In the genomic region with DNA sequence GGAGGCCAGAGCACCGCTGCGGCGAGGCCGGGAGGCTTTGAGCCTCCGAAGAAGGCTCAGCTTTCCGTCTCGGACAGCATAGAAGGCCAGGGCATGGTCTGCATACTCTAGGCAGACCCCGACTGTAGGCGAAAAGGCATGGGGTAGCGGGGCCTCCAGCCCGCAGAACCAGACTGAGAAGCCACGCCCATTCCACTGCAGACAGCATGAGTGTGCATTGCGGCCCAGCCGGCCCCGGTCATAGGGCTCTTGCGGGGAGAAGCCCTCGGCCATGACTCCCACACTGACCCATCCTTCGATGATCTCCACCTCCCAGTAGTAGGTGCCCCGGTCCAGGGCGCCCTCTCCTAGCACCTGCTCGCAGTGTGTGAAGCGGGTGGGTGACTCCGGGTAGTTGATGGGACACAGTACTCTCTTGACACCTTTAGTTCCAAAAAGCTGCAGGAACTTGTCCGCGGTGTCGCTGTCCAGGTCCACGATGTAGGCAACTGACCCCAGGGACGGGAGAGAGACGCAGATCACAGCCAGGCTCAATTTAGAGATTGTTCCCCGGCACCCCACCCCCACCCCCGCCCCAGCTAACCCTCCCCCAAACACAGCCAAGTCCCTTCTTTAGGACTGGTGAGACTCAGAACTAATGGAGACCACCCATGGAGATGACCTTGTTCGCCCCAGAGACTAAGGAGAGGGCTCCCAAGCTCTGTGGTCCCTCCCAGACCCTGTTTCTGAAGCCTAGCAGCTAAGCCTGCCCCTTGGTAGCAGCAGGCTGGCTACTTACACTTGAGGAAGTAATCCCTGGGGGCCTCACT, we compare ENCODE assay signal across 8 mouse cellular contexts. TPM values are rescaled to one million over a fixed set of nuclear protein-coding genes. Genes with fewer than 3 reads are reported as not detected.
DNase-seq lines count a peak whose midpoint lies in the region; ATAC-seq and TF ChIP-seq lines count a peak whose summit lies in the region.

No protein-coding gene starts in this region.

- H3K4me1 ChIP-seq in forebrain, embryonic 13.5 days = peaks cover 61% of the 10 kb centered on the region
- peaks cover 55% of the 10 kb centered on the region for H3K4me1 ChIP-seq in forebrain, embryonic 16.5 days (replicated peaks; ENCODE audit: control insufficient read depth, insufficient read depth, low read length)
- peaks cover 89% of the 10 kb centered on the region for H3K4me1 ChIP-seq in kidney, embryonic 16.5 days (ENCODE audit: insufficient read depth, low read length)

- no peaks in the 10 kb centered on the region for H3K9me3 ChIP-seq in forebrain, embryonic 13.5 days (replicated peaks)
- no peaks in the 10 kb centered on the region for H3K9me3 ChIP-seq in forebrain, embryonic 16.5 days (ENCODE audit: control insufficient read depth, low read length)
- H3K9me3 ChIP-seq in kidney, embryonic 16.5 days (ENCODE audit: low read length) = no peaks in the 10 kb centered on the region

- DNase-seq in embryo, embryonic 10 days (ENCODE audit: low spot score) = peak; percentile 64
- no peak for DNase-seq in ovary, postnatal 36 days (ENCODE audit: low spot score)
- DNase-seq in right cerebral cortex, adult 2 months (ENCODE audit: low spot score in 2 of 2) = no peak

- H3ac ChIP-seq in myocyte (ENCODE audit: control insufficient read depth, insufficient read length) = no peak overlapping the region

- peak overlapping the region; percentile 35 for H3K4me2 ChIP-seq in forebrain, embryonic 13.5 days
- H3K4me2 ChIP-seq in forebrain, embryonic 16.5 days (ENCODE audit: low read length) = no peak overlapping the region
- H3K4me2 ChIP-seq in kidney, embryonic 16.5 days (replicated peaks; ENCODE audit: low read depth, low read length) = peak overlapping the region; percentile 71
- peak overlapping the region; percentile 92 for H3K4me2 ChIP-seq in myocyte (ENCODE audit: low read depth)

- 27% methylated on average over 32 of the region's 32 CpGs for WGBS in forebrain, embryonic 13.5 days
- WGBS in forebrain, embryonic 16.5 days = 25% methylated on average over 32 of the region's 32 CpGs
- WGBS in kidney, embryonic 16.5 days = 19% methylated on average over 32 of the region's 32 CpGs

- no peak for ATAC-seq in forebrain, embryonic 13.5 days
- ATAC-seq in forebrain, embryonic 16.5 days = no peak
- no peak for ATAC-seq in kidney, embryonic 16.5 days (ENCODE audit: low FRiP score, low TSS enrichment)
- ATAC-seq in monocyte, adult 5-6 weeks (replicated peaks; ENCODE audit: insufficient number of reproducible peaks, low FRiP score, low TSS enrichment, poor library complexity, severe bottlenecking) = no peak

- peaks cover 11% of the 10 kb centered on the region for H3K79me2 ChIP-seq in myocyte (ENCODE audit: control insufficient read depth, insufficient read depth)

- peaks cover 61% of the 10 kb centered on the region for H3K27me3 ChIP-seq in forebrain, embryonic 13.5 days
- peaks cover 54% of the 10 kb centered on the region for H3K27me3 ChIP-seq in forebrain, embryonic 16.5 days (replicated peaks; ENCODE audit: control insufficient read depth, insufficient read depth, low read length)
- peaks cover 43% of the 10 kb centered on the region for H3K27me3 ChIP-seq in kidney, embryonic 16.5 days (ENCODE audit: insufficient read depth, low read length)
- no peaks in the 10 kb centered on the region for H3K27me3 ChIP-seq in myocyte (ENCODE audit: control insufficient read depth, insufficient read depth, insufficient read length)

- no peak overlapping the region for H3K4me3 ChIP-seq in forebrain, embryonic 13.5 days
- H3K4me3 ChIP-seq in forebrain, embryonic 16.5 days (replicated peaks; ENCODE audit: low read length) = no peak overlapping the region
- peak overlapping the region; percentile 19 for H3K4me3 ChIP-seq in kidney, embryonic 16.5 days (ENCODE audit: low read length)
- H3K4me3 ChIP-seq in myocyte = peak overlapping the region; percentile 78

- no peaks in the 10 kb centered on the region for H3K36me3 ChIP-seq in forebrain, embryonic 13.5 days (ENCODE audit: poor library complexity, severe bottlenecking)
- H3K36me3 ChIP-seq in forebrain, embryonic 16.5 days (ENCODE audit: control insufficient read depth, insufficient read depth) = no peaks in the 10 kb centered on the region
- H3K36me3 ChIP-seq in kidney, embryonic 16.5 days (ENCODE audit: insufficient read depth, low read length) = no peaks in the 10 kb centered on the region
- H3K36me3 ChIP-seq in myocyte (ENCODE audit: control insufficient read depth, insufficient read depth) = no peaks in the 10 kb centered on the region

- H3K27ac ChIP-seq in forebrain, embryonic 13.5 days = no peak overlapping the region
- H3K27ac ChIP-seq in forebrain, embryonic 16.5 days (ENCODE audit: low read length) = no peak overlapping the region
- H3K27ac ChIP-seq in kidney, embryonic 16.5 days (ENCODE audit: low read length) = 0 out of 2 replicates have a peak overlapping the region, but pooled peaks have one; percentile 38

- no peak overlapping the region for H3K9ac ChIP-seq in forebrain, embryonic 13.5 days
- no peak overlapping the region for H3K9ac ChIP-seq in forebrain, embryonic 16.5 days (replicated peaks; ENCODE audit: low read depth, low read length)
- H3K9ac ChIP-seq in kidney, embryonic 16.5 days (replicated peaks; ENCODE audit: low read length) = peak overlapping the region; percentile 48

- no peak for TF ChIP-seq POLR2A in myocyte (IDR thresholded peaks at IDR 0.05; ENCODE audit: insufficient read length, low read depth)

TF ChIP-seq in myocyte, 11 proteins besides CTCF, POLR2A, EP300 and RAD21:
- TF ChIP-seq REST (IDR thresholded peaks at IDR 0.05; ENCODE audit: insufficient read depth, insufficient read length) (no peak), POLR2AphosphoS2 (IDR thresholded peaks at IDR 0.05; ENCODE audit: insufficient read length, low read depth) (no peak), CEBPB (IDR thresholded peaks at IDR 0.05; ENCODE audit: insufficient read depth, poor library complexity, severe bottlenecking) (no peak), E2F4 (IDR thresholded peaks at IDR 0.05; ENCODE audit: insufficient read depth) (no peak), MYOG (IDR thresholded peaks at IDR 0.05; ENCODE audit: control insufficient read depth in 1 of 3, insufficient read depth in 1 of 3, insufficient read length in 2 of 3, low read depth in 2 of 3) (no peak), TCF3 (IDR thresholded peaks at IDR 0.05; ENCODE audit: insufficient read length, low read depth) (no peak), MAX (IDR thresholded peaks at IDR 0.05; ENCODE audit: low read depth) (no peak), TCF12 (IDR thresholded peaks at IDR 0.05; ENCODE audit: insufficient read depth, poor library complexity, severe bottlenecking) (no peak), MYOD1 (IDR thresholded peaks at IDR 0.05; ENCODE audit: control insufficient read depth in 1 of 3, insufficient read length in 2 of 3, low read depth in 2 of 3) (no peak), SRF (IDR thresholded peaks at IDR 0.05; ENCODE audit: control insufficient read depth, insufficient read length, low read depth) (no peak), USF1 (IDR thresholded peaks at IDR 0.05; ENCODE audit: low read depth) (no peak)

RNA-seq across cellular contexts. Expression of a gene that starts 19.6 kb away (rescaled TPM):
- 114 and 115 TPM in 2 replicates for polyA plus RNA-seq in forebrain, embryonic 13.5 days (2015; fragmentation: Nextera tagmentation; extraction: Ambion mirVana)
- polyA plus RNA-seq in forebrain, embryonic 16.5 days (2015; fragmentation: Nextera tagmentation; extraction: Ambion mirVana) = 162 and 163 TPM in 2 replicates
- 99.4 and 123 TPM in 2 replicates for polyA plus RNA-seq in kidney, embryonic 16.5 days (2015; fragmentation: Nextera tagmentation; extraction: Ambion mirVana)
- 156 TPM for polyA plus RNA-seq in myocyte (2012; fragmentation: generic; extraction: Trizol)
- 59.0 to 73.8 TPM (median 62.7 TPM) in 3 replicates for total RNA-seq in monocyte, adult 5-6 weeks (2017)

RNA-seq across cellular contexts. Expression of a gene that starts 20.7 kb away (rescaled TPM):
- 2.7 and 2.8 TPM in 2 replicates for polyA plus RNA-seq in forebrain, embryonic 13.5 days (2015; fragmentation: Nextera tagmentation; extraction: Ambion mirVana)
- polyA plus RNA-seq in forebrain, embryonic 16.5 days (2015; fragmentation: Nextera tagmentation; extraction: Ambion mirVana) = 6.6 and 8.7 TPM in 2 replicates
- polyA plus RNA-seq in kidney, embryonic 16.5 days (2015; fragmentation: Nextera tagmentation; extraction: Ambion mirVana) = 23.9 and 31.2 TPM in 2 replicates
- 101 TPM for polyA plus RNA-seq in myocyte (2012; fragmentation: generic; extraction: Trizol)
- total RNA-seq in monocyte, adult 5-6 weeks (2017) = not detected in 3 replicates

RNA-seq across cellular contexts. Expression of a gene that starts 24.6 kb away (rescaled TPM):
- 1.2 and 1.6 TPM in 2 replicates for polyA plus RNA-seq in forebrain, embryonic 13.5 days (2015; fragmentation: Nextera tagmentation; extraction: Ambion mirVana)
- 2.0 TPM in 2 replicates for polyA plus RNA-seq in forebrain, embryonic 16.5 days (2015; fragmentation: Nextera tagmentation; extraction: Ambion mirVana)
- polyA plus RNA-seq in kidney, embryonic 16.5 days (2015; fragmentation: Nextera tagmentation; extraction: Ambion mirVana) = 4.9 and 6.3 TPM in 2 replicates
- polyA plus RNA-seq in myocyte (2012; fragmentation: generic; extraction: Trizol) = 1.9 TPM
- 13.9 to 23.1 TPM (median 20.1 TPM) in 3 replicates for total RNA-seq in monocyte, adult 5-6 weeks (2017)

RNA-seq across cellular contexts. Expression of a gene that starts 28.6 kb away (rescaled TPM):
- polyA plus RNA-seq in forebrain, embryonic 13.5 days (2015; fragmentation: Nextera tagmentation; extraction: Ambion mirVana) = 0.84 and 0.98 TPM in 2 replicates
- polyA plus RNA-seq in forebrain, embryonic 16.5 days (2015; fragmentation: Nextera tagmentation; extraction: Ambion mirVana) = 0.60 and 0.62 TPM in 2 replicates
- polyA plus RNA-seq in kidney, embryonic 16.5 days (2015; fragmentation: Nextera tagmentation; extraction: Ambion mirVana) = 1.00 and 1.4 TPM in 2 replicates
- polyA plus RNA-seq in myocyte (2012; fragmentation: generic; extraction: Trizol) = 9.1 TPM
- total RNA-seq in monocyte, adult 5-6 weeks (2017) = 27.7 to 53.1 TPM (median 29.1 TPM) in 3 replicates

RNA-seq across cellular contexts. Expression of a gene that starts 32.3 kb away (rescaled TPM):
- polyA plus RNA-seq in forebrain, embryonic 13.5 days (2015; fragmentation: Nextera tagmentation; extraction: Ambion mirVana) = 79.8 and 86.1 TPM in 2 replicates
- 65.3 and 75.2 TPM in 2 replicates for polyA plus RNA-seq in forebrain, embryonic 16.5 days (2015; fragmentation: Nextera tagmentation; extraction: Ambion mirVana)
- polyA plus RNA-seq in kidney, embryonic 16.5 days (2015; fragmentation: Nextera tagmentation; extraction: Ambion mirVana) = 119 and 120 TPM in 2 replicates
- 141 TPM for polyA plus RNA-seq in myocyte (2012; fragmentation: generic; extraction: Trizol)
- 10.7 to 28.4 TPM (median 15.3 TPM) in 3 replicates for total RNA-seq in monocyte, adult 5-6 weeks (2017)

Comparison
In these comparisons a context has a peak if more than half of its experiments do, and no peak if none do; other contexts are left out.
1. H3K4me3 ChIP-seq: peak in kidney, embryonic 16.5 days (single experiment) and myocyte (single experiment); none in forebrain, embryonic 13.5 days (single experiment) and forebrain, embryonic 16.5 days (single experiment).